Mouse (Mus musculus): Measurements from ENCODE around the gene Cacnb4. TPM values are rescaled to one million over a fixed set of nuclear protein-coding genes. Genes with fewer than 3 reads are reported as not detected.

Gene Cacnb4
- polyA plus RNA-seq, 1 experiment from 2014 or later = 2.0 TPM

DNA sequence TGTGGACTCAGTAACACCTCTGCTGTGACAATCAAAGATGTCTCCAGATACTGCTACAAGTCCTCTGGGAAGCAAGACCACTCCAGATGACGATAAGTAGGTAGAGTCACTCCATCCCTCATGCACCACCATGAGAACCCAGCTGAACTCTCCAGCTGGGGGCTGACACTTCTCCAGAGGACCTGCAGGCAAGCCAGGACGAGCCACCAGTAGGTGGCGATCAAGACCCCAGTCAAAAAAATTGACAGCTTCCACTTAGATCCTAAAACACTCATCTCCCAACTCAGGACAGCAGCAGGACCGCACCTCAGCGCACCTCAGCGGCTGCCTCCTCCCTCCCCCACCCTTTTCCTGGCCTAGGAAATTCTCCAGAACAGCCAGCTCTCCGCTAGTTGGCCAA lies 43.8 kb downstream of the Cacnb4 start:
- 14% methylated on average over 7 of the region's 7 CpGs for WGBS
- 0 out of 2 replicates have a peak, but pooled peaks have one; percentile 12 for ATAC-seq (ENCODE audit: low FRiP score, low TSS enrichment)
- no peak overlapping the region for H3K4me3 ChIP-seq (ENCODE audit: low read length)
- H3K27me3 ChIP-seq (ENCODE audit: insufficient read depth, low read length) = no peaks in the 10 kb centered on the region
- H3K27ac ChIP-seq (ENCODE audit: low read length) = no peak overlapping the region
- H3K36me3 ChIP-seq (ENCODE audit: insufficient read depth, low read length) = no peaks in the 10 kb centered on the region
- H3K4me2 ChIP-seq (replicated peaks; ENCODE audit: low read depth, low read length) = no peak overlapping the region
- H3K9me3 ChIP-seq (ENCODE audit: low read length) = no peaks in the 10 kb centered on the region
- peaks cover 7% of the 10 kb centered on the region; the same call in 1 of the 2 replicates for H3K4me1 ChIP-seq (ENCODE audit: insufficient read depth, low read length)
- no peak overlapping the region for H3K9ac ChIP-seq (replicated peaks; ENCODE audit: low read length)

DNA sequence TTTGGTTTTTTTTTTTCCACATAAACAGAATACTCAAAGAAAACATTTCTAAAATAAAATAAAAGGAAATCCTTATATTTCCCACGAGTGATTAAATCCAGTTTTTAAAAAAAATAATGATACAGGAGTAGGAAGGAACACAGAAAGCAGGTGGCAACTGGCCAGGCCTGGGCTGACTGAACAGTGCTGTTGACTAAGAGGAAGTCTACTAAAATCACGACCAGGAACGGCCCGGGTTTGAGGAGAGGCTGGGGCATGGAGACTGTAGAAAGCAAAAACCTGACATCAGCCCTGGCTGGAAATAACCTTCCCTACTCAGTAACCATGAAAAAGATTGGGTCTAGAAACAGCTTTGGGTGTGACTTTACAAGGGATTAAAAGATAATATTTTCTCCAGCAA lies 48.4 kb downstream of the Cacnb4 start:
- H3K27me3 ChIP-seq (ENCODE audit: insufficient read depth, low read length) = no peaks in the 10 kb centered on the region
- no peaks in the 10 kb centered on the region for H3K36me3 ChIP-seq (ENCODE audit: insufficient read depth, low read length)
- H3K4me1 ChIP-seq (ENCODE audit: insufficient read depth, low read length) = peaks cover 12% of the 10 kb centered on the region
- ATAC-seq (ENCODE audit: low FRiP score, low TSS enrichment) = no peak
- no peak overlapping the region for H3K4me3 ChIP-seq (ENCODE audit: low read length)
- H3K4me2 ChIP-seq (replicated peaks; ENCODE audit: low read depth, low read length) = no peak overlapping the region
- no peak overlapping the region for H3K9ac ChIP-seq (replicated peaks; ENCODE audit: low read length)
- WGBS = 76% methylated on average over 4 of the region's 4 CpGs
- H3K27ac ChIP-seq (ENCODE audit: low read length) = no peak overlapping the region
- H3K9me3 ChIP-seq (ENCODE audit: low read length) = no peaks in the 10 kb centered on the region

DNA sequence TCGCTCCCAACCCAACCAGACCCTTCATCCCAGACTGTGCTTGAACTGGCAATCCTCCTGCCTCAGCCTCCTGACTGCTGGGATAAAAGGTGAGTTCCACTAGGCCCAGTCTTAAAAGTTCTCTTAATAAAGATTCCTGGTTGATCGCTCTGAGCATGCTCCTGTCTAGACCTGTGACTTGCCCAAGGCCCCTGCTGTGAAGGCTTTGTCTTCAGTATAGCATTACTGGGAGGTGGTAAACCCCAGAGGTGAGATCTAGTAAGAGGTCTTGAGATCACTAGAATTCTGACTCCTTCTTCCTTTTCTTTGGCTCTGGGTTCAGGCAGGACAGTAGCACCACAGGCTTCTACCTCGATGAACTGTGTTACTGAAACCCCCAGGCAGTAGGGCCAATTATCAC lies 50.4 kb downstream of the Cacnb4 start:
- H3K4me1 ChIP-seq (ENCODE audit: insufficient read depth, low read length) = peaks cover 14% of the 10 kb centered on the region
- no peak overlapping the region for H3K27ac ChIP-seq (ENCODE audit: low read length)
- no peak overlapping the region for H3K4me3 ChIP-seq (ENCODE audit: low read length)
- ATAC-seq (ENCODE audit: low FRiP score, low TSS enrichment) = no peak
- H3K27me3 ChIP-seq (ENCODE audit: insufficient read depth, low read length) = no peaks in the 10 kb centered on the region
- WGBS = 85% methylated on average over 3 of the region's 3 CpGs
- no peak overlapping the region for H3K9ac ChIP-seq (replicated peaks; ENCODE audit: low read length)
- H3K36me3 ChIP-seq (ENCODE audit: insufficient read depth, low read length) = no peaks in the 10 kb centered on the region
- H3K4me2 ChIP-seq (replicated peaks; ENCODE audit: low read depth, low read length) = no peak overlapping the region
- no peaks in the 10 kb centered on the region for H3K9me3 ChIP-seq (ENCODE audit: low read length)

DNA sequence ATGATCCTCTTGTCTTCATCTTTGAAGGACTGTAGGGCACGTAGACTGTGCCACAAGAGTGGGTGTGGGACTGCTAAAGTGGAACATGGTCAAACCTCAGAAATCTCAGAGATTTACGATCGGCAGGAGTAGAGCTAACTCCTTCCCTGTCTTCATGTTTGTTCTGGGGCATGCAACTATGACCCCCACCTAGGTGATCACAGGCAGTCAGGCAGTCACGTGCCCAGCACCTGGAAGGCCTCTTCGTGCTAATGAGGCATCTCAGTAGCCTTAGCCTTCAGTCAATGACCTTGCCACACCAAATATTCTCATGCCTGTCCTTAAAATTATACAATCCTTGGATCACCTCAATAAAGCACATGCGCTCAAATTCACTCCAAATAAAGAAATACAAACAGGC lies 50.9 kb downstream of the Cacnb4 start:
- 63% methylated on average over 6 of the region's 6 CpGs for WGBS
- Histone ChIP-seq H3K36me3 (ENCODE audit: insufficient read depth, low read length) (no peaks in the 10 kb centered on the region), H3K9me3 (ENCODE audit: low read length) (no peaks in the 10 kb centered on the region), H3K4me2 (replicated peaks; ENCODE audit: low read depth, low read length) (no peak overlapping the region), H3K27ac (ENCODE audit: low read length) (no peak overlapping the region), H3K4me1 (ENCODE audit: insufficient read depth, low read length) (peaks cover 14% of the 10 kb centered on the region), H3K27me3 (ENCODE audit: insufficient read depth, low read length) (no peaks in the 10 kb centered on the region), H3K4me3 (ENCODE audit: low read length) (no peak overlapping the region), H3K9ac (replicated peaks; ENCODE audit: low read length) (no peak overlapping the region)
- ATAC-seq (ENCODE audit: low FRiP score, low TSS enrichment) = no peak

DNA sequence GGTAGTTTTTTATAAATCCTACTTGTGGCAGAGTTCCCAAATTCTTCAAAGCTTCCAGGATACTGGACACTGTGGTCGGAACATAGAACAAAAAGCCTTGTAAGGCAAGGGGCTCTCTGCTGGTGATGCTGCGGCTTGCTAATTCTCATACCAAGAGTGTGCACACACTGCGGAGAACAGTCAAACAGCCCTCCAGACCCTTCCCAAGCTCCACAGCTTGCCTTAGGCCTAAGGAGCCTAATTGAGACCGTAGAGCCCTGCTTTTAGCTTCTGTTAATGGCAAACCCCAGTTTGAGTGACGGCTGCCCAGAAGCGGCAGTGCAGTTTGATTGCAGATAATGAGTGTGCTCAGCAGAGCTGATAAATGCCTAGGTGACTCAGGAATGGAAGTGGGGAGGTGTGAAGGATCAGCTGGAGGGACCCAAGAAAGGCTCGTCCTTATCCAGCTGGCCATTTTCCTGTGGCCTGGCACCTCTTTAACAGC lies 52.7 kb downstream of the Cacnb4 start:
- no peak overlapping the region for H3K4me2 ChIP-seq (replicated peaks; ENCODE audit: low read depth, low read length)
- H3K27me3 ChIP-seq (ENCODE audit: insufficient read depth, low read length) = no peaks in the 10 kb centered on the region
- H3K9me3 ChIP-seq (ENCODE audit: low read length) = no peaks in the 10 kb centered on the region
- H3K9ac ChIP-seq (replicated peaks; ENCODE audit: low read length) = no peak overlapping the region
- no peaks in the 10 kb centered on the region for H3K36me3 ChIP-seq (ENCODE audit: insufficient read depth, low read length)
- H3K4me1 ChIP-seq (ENCODE audit: insufficient read depth, low read length) = peaks cover 19% of the 10 kb centered on the region
- peak; percentile 60 for ATAC-seq (ENCODE audit: low FRiP score, low TSS enrichment)
- H3K27ac ChIP-seq (ENCODE audit: low read length) = peak overlapping the region; percentile 4; the same call in 1 of the 2 replicates
- H3K4me3 ChIP-seq (ENCODE audit: low read length) = no peak overlapping the region
- WGBS = 35% methylated on average over 7 of the region's 7 CpGs

DNA sequence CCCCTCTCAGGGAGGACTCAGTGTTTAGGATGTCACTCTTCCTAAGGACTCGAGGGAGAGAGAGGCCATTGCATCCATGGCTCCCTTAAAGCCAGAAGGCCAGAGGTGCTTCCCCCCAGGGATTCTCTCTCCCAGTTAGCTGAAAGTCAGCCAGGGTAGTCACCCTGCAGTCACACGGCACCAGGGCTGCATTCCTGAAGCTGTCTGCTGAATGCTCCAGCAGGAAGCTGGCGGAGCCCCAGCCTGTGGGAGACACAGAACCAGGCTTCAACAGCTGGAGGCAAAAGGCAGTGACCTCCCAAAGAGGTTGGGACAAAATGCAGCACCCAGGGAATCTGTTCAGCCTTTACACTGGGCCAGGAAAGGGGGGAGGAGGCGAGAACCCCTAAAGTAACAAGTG lies 53.2 kb downstream of the Cacnb4 start:
- peak overlapping the region; percentile 4; the same call in 1 of the 2 replicates for H3K27ac ChIP-seq (ENCODE audit: low read length)
- WGBS = 39% methylated on average over 4 of the region's 4 CpGs
- peak; percentile 83 for ATAC-seq (ENCODE audit: low FRiP score, low TSS enrichment)

DNA sequence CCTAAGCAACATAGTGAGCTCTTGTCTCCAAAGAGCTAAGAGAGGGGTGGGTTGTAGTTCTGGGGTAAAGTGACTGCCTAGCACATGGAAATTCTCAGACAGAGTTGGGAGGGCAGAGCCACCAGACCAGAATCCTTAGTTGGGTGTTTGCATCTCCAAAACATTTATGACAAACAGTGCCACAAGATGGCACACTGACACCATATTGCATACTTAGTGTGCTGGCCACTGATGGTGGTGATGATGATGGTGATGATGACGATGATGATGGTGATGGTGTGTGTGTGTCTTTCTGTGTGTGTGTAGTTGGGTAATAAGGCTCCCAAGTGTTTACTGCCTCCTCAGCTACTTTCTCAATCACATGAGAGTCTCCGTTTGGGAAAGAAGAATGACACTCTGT lies 54.0 kb downstream of the Cacnb4 start:
- H3K9me3 ChIP-seq (ENCODE audit: low read length) = no peaks in the 10 kb centered on the region
- no peak for ATAC-seq (ENCODE audit: low FRiP score, low TSS enrichment)
- no peak overlapping the region for H3K27ac ChIP-seq (ENCODE audit: low read length)
- no peaks in the 10 kb centered on the region for H3K36me3 ChIP-seq (ENCODE audit: insufficient read depth, low read length)
- H3K4me3 ChIP-seq (ENCODE audit: low read length) = no peak overlapping the region
- WGBS = 73% methylated on average over 2 of the region's 2 CpGs
- H3K4me1 ChIP-seq (ENCODE audit: insufficient read depth, low read length) = peaks cover 21% of the 10 kb centered on the region
- no peak overlapping the region for H3K4me2 ChIP-seq (replicated peaks; ENCODE audit: low read depth, low read length)
- H3K27me3 ChIP-seq (ENCODE audit: insufficient read depth, low read length) = no peaks in the 10 kb centered on the region
- H3K9ac ChIP-seq (replicated peaks; ENCODE audit: low read length) = no peak overlapping the region

More for the DNA sequence above, 53.2 kb downstream of the Cacnb4 start:
- H3K4me1 ChIP-seq (ENCODE audit: insufficient read depth, low read length) = peaks cover 21% of the 10 kb centered on the region
- no peaks in the 10 kb centered on the region for H3K27me3 ChIP-seq (ENCODE audit: insufficient read depth, low read length)
- no peaks in the 10 kb centered on the region for H3K36me3 ChIP-seq (ENCODE audit: insufficient read depth, low read length)
- no peak overlapping the region for H3K4me2 ChIP-seq (replicated peaks; ENCODE audit: low read depth, low read length)
- no peak overlapping the region for H3K4me3 ChIP-seq (ENCODE audit: low read length)
- no peaks in the 10 kb centered on the region for H3K9me3 ChIP-seq (ENCODE audit: low read length)
- H3K9ac ChIP-seq (replicated peaks; ENCODE audit: low read length) = 0 out of 2 replicates have a peak overlapping the region, but pooled peaks have one; percentile 10

DNA sequence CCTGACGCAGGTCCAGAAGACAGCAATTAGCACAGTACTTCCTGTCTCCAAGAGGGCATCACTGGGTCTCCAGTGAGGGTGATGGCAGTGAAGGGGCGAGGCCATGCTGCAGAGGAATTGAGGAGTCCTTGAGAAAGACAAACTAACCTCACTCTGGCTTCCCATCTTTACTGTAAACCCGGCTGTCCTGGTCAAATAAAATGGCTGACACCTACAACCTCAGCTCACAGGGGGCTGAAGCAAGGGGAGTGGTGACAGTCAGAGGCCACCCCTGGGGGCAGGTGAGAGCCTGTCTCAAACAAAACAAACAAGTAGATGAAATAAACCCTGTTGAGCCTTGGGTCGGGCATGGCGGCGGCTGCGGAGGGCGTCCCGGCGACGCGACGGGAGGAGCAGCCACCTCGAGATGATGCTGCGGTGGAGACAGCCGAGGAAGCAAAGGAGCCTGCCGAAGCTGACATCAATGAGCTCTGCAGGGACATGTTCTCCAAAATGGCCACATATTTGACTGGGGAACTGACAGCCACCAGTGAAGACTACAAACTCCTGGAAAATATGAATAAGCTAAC lies 57.1 kb downstream of the Cacnb4 start:
- Histone ChIP-seq H3K27ac (ENCODE audit: low read length) (no peak overlapping the region), H3K9me3 (ENCODE audit: low read length) (no peaks in the 10 kb centered on the region), H3K9ac (replicated peaks; ENCODE audit: low read length) (no peak overlapping the region), H3K4me3 (ENCODE audit: low read length) (peak overlapping the region; percentile 32), H3K27me3 (ENCODE audit: insufficient read depth, low read length) (no peaks in the 10 kb centered on the region), H3K4me1 (ENCODE audit: insufficient read depth, low read length) (peaks cover 21% of the 10 kb centered on the region), H3K4me2 (replicated peaks; ENCODE audit: low read depth, low read length) (peak overlapping the region; percentile 45), H3K36me3 (ENCODE audit: insufficient read depth, low read length) (no peaks in the 10 kb centered on the region)
- ATAC-seq (ENCODE audit: low FRiP score, low TSS enrichment) = no peak
- 56% methylated on average over 17 of the region's 17 CpGs for WGBS

DNA sequence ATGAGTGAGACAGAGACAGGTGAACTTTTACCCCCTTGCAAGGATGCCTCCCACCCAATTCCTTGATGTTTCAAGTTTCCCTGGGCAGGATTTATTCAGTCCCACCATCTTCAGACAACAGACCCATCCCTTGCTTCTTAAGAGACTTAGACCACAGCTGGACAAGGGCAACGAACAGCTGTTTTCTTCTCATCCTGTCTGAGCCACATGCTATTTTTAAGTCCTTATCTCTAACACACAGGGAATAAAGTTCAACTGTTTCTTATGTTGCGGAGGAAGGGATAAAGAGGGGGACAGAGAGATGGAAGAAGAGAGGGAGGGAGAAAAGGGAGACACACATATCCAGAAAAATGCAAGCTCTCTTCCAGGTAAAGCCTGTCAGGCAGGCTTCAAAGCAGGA lies 57.8 kb downstream of the Cacnb4 start:
- ATAC-seq (ENCODE audit: low FRiP score, low TSS enrichment) = no peak
- Histone ChIP-seq H3K9me3 (ENCODE audit: low read length) (no peaks in the 10 kb centered on the region), H3K36me3 (ENCODE audit: insufficient read depth, low read length) (no peaks in the 10 kb centered on the region), H3K4me2 (replicated peaks; ENCODE audit: low read depth, low read length) (no peak overlapping the region), H3K4me1 (ENCODE audit: insufficient read depth, low read length) (peaks cover 15% of the 10 kb centered on the region), H3K27me3 (ENCODE audit: insufficient read depth, low read length) (no peaks in the 10 kb centered on the region), H3K4me3 (ENCODE audit: low read length) (no peak overlapping the region), H3K27ac (ENCODE audit: low read length) (no peak overlapping the region), H3K9ac (replicated peaks; ENCODE audit: low read length) (no peak overlapping the region)
- 37% methylated on average over 2 of the region's 2 CpGs for WGBS

DNA sequence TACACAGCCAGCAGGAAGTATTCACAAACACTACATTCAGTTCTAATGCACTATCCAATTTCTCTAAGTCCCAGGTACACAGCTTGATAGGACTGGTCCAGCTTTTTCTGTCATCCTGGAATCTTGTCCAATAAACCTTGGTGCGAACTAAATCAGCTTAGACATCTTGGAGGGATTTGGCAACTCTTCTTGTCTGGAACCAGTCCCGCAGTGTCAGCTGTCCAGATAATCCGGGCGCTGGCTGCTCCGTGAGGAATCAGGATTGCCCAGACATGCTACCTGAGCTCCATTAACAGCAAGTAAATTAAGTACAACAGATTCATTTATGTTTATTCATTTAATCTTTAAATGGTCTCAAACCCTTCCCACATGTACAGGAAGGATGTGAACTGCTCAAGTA lies 61.2 kb downstream of the Cacnb4 start:
- Histone ChIP-seq H3K9me3 (ENCODE audit: low read length) (no peaks in the 10 kb centered on the region), H3K27ac (ENCODE audit: low read length) (no peak overlapping the region), H3K36me3 (ENCODE audit: insufficient read depth, low read length) (no peaks in the 10 kb centered on the region), H3K9ac (replicated peaks; ENCODE audit: low read length) (no peak overlapping the region), H3K4me2 (replicated peaks; ENCODE audit: low read depth, low read length) (no peak overlapping the region), H3K4me3 (ENCODE audit: low read length) (no peak overlapping the region), H3K27me3 (ENCODE audit: insufficient read depth, low read length) (no peaks in the 10 kb centered on the region), H3K4me1 (ENCODE audit: insufficient read depth, low read length) (peaks cover 7% of the 10 kb centered on the region)
- WGBS = 85% methylated on average over 5 of the region's 5 CpGs
- ATAC-seq (ENCODE audit: low FRiP score, low TSS enrichment) = no peak
